Mouse (Mus musculus) ES-Bruce4 (cell line): ENCODE measurements around the gene Grik4.

Experiments used
- CTCF ChIP-seq: IDR thresholded peaks from one replicate; pipeline ENCODE4 v1.8.1; 2011; ENCODE audit warnings: low read depth, low read length
- EP300 ChIP-seq: IDR thresholded peaks from 2 replicates; pipeline ENCODE4 v1.6.1; 2011; ENCODE audit warnings: low read depth, low read length; ENCODE audit not compliant: insufficient read depth
- POLR2A ChIP-seq: IDR thresholded peaks from one replicate; pipeline ENCODE4 v1.8.1; 2011; ENCODE audit warnings: low read length; ENCODE audit not compliant: insufficient read depth

DNA sequence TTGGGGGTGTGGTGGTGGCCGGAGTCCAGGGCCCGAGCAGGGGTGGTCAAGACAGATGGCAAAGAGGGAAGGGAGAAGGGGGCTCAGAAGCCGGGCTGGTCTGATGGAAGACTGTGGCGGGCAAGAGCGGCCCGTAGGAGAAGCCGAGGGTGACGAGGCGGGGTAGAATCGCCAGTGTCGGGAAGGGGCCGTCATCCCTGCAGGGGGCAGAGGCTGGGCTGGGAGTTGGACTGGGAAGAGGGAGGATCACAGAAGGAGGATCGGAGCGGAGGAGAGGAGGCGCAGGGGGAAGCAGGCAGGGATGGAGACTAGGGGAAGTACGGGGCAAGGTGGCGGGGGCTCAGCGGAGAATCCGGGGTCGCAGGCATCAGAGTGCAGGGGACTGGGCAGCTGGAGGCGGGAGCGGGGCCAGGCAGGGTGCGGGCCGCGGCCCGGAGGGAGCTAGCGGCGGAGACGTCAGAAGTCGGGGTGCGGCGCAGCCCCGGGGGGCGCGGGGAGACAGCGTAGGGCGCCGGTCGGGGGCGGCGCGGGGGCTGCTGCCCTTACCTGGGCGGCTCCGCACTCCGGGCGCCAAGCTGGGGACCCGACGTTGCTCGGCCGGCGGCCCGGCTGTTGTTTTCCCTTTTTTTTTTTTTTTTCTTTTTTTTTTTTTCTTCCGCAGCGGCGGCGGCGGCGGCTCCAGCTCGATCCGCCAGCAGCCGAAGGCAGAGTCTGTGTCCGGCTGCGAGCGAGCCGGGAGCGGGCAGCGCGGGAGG is at the start of gene Grik4:
- no peak for TF ChIP-seq POLR2A
- no peak for TF ChIP-seq CTCF
- no peak for TF ChIP-seq EP300
